Mouse (Mus musculus): ENCODE measurements around the gene Hoxc5. TPM values are rescaled to one million over a fixed set of nuclear protein-coding genes. Genes with fewer than 3 reads are reported as not detected.

Gene Hoxc5
- polyA plus RNA-seq, 1 experiment from 2014 or later, result 20.2 TPM

- H3K36me3 ChIP-seq, result no peaks in the 10 kb centered on the region
- no peak overlapping the region for H3K27ac ChIP-seq
- under 1% methylated on average over 12 of the region's 12 CpGs for WGBS
- H3K9ac ChIP-seq, result no peak overlapping the region
- no peaks in the 10 kb centered on the region for H3K4me1 ChIP-seq
- H3K4me3 ChIP-seq, result no peak overlapping the region
- peaks cover 99% of the 10 kb centered on the region for H3K27me3 ChIP-seq
- no peaks in the 10 kb centered on the region for H3K9me3 ChIP-seq (replicated peaks)
- no peak overlapping the region for H3K4me2 ChIP-seq (replicated peaks)
- no peak for ATAC-seq (ENCODE audit: low FRiP score)
Observed at GRCm38 (mm10) chr15:102934438-102934837, 32.8 kb upstream of the Hoxc5 start.

- Histone ChIP-seq H3K27me3 (peaks cover 99% of the 10 kb centered on the region), H3K4me1 (no peaks in the 10 kb centered on the region), H3K4me3 (no peak overlapping the region), H3K9me3 (replicated peaks) (no peaks in the 10 kb centered on the region), H3K27ac (no peak overlapping the region), H3K9ac (no peak overlapping the region), H3K4me2 (replicated peaks) (no peak overlapping the region), H3K36me3 (no peaks in the 10 kb centered on the region)
- 0% methylated on average over 21 of the region's 27 CpGs for WGBS
- ATAC-seq (ENCODE audit: low FRiP score), result no peak
Observed at GRCm38 (mm10) chr15:102934897-102935296, 32.3 kb upstream of the Hoxc5 start.

DNA sequence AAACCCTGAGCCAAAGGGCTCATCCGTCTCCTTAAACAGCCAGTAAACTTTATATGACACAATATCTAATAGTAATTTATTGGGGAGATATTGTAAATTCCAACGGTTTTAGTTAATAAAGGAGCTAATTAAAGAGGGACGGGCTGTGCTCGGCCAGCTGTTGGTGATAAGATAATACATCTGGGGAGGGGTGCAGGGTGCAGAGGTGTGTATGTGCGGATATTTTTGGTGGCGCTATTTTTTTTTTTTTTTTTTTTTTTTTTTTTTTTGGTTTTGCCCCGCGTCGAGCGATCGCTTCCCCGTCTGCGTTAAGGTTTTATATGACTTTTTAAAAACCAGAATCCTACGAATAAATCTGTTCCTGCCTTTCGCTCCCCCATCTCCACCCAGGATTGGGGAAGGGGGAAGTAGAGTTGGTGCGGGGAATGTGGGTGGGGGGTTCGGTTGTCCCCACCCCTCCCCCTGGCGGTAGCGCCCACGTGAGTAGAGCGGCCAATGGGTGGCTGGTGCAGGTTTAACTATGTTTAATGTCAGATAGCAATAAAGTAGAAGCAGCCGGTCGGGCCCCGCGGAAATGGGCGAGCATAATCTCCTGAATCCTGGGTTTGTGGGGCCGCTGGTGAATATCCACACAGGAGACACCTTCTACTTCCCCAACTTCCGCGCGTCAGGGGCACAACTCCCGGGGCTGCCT is 30.8 kb upstream of the Hoxc5 start, which contains the start of gene Hoxc12:
TSS of gene Hoxc12 (plus strand) at position 479 of the 694 bp plus-strand sequence.
- Histone ChIP-seq H3K4me1 (no peaks in the 10 kb centered on the region), H3K36me3 (no peaks in the 10 kb centered on the region), H3K27me3 (peaks cover 99% of the 10 kb centered on the region), H3K4me2 (replicated peaks) (no peak within 1 kb of the TSS), H3K4me3 (no peak within 1 kb of the TSS), H3K9me3 (replicated peaks) (no peaks in the 10 kb centered on the region), H3K27ac (no peak within 1 kb of the TSS), H3K9ac (no peak within 1 kb of the TSS)
- WGBS, result 1% methylated on average over 31 of the region's 31 CpGs
- ATAC-seq (ENCODE audit: low FRiP score), result no peak

GRCm38 (mm10) chr15:102937036-102937666 is 30.1 kb upstream of the Hoxc5 start:
- H3K9me3 ChIP-seq (replicated peaks), result no peaks in the 10 kb centered on the region
- no peaks in the 10 kb centered on the region for H3K36me3 ChIP-seq
- H3K4me2 ChIP-seq (replicated peaks), result no peak overlapping the region
- H3K4me1 ChIP-seq, result no peaks in the 10 kb centered on the region
- no peak overlapping the region for H3K4me3 ChIP-seq
- no peak overlapping the region for H3K9ac ChIP-seq
- H3K27ac ChIP-seq, result no peak overlapping the region
- ATAC-seq (ENCODE audit: low FRiP score), result no peak
- peaks cover 99% of the 10 kb centered on the region for H3K27me3 ChIP-seq
- 2% methylated on average over 50 of the region's 50 CpGs for WGBS

- Histone ChIP-seq H3K27me3 (peaks cover 99% of the 10 kb centered on the region), H3K4me3 (no peak overlapping the region), H3K9ac (no peak overlapping the region), H3K4me2 (replicated peaks) (no peak overlapping the region), H3K36me3 (no peaks in the 10 kb centered on the region), H3K9me3 (replicated peaks) (no peaks in the 10 kb centered on the region), H3K4me1 (peaks cover 6% of the 10 kb centered on the region; the same call in 1 of the 2 replicates), H3K27ac (no peak overlapping the region)
- ATAC-seq (ENCODE audit: low FRiP score), result no peak
- WGBS, result 1% methylated on average over 27 of the region's 34 CpGs
Observed at GRCm38 (mm10) chr15:102939256-102940155, 27.7 kb upstream of the Hoxc5 start.

DNA sequence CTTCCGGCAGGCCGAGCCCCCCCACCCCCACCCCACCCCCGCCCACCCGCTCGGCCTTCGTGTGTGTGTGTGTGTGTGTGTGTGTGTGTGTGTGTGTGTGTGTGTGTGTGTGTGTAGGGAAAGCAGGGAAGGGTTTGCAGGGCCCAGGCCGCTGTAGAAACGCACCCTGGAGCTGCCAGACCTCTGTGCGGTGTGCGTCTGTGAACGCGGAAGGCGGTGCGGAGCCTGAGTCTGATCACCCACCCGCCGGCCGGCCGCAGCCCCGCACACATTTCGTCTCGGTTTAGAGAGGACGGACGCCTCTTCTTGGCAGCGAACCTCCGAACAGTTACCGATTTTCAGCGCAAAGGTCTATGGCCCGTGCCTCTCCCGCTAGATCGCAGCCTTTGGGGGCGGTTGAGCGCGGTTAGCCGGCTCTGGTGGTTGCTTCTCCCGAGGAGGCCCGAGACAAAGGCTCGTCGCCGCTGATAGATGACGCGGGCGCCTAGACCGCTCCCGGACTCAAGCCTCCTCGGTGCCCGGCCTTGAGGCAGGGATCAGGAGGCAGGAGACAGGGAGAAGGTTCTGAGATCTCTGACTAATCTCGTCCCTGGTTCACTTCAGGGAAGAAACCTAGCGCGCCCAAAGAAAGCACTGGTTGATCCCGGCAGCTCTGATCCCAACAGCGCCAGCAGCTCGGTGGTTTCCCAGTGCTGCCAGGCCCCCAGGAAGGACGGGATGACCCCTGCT is 24.3 kb upstream of the Hoxc5 start:
- no peak overlapping the region for H3K27ac ChIP-seq
- H3K27me3 ChIP-seq, result peaks cover 100% of the 10 kb centered on the region
- under 1% methylated on average over 53 of the region's 53 CpGs for WGBS
- H3K4me1 ChIP-seq, result peaks cover 6% of the 10 kb centered on the region; the same call in 1 of the 2 replicates
- H3K4me3 ChIP-seq, result 0 out of 2 replicates have a peak overlapping the region, but pooled peaks have one; percentile 3
- ATAC-seq (ENCODE audit: low FRiP score), result no peak
- H3K36me3 ChIP-seq, result no peaks in the 10 kb centered on the region
- H3K4me2 ChIP-seq (replicated peaks), result peak overlapping the region; percentile 19; the same call in 1 of the 2 replicates
- H3K9me3 ChIP-seq (replicated peaks), result no peaks in the 10 kb centered on the region
- no peak overlapping the region for H3K9ac ChIP-seq

- peak overlapping the region; percentile 19; the same call in 1 of the 2 replicates for H3K4me2 ChIP-seq (replicated peaks)
- H3K27me3 ChIP-seq, result peaks cover 100% of the 10 kb centered on the region
- ATAC-seq (ENCODE audit: low FRiP score), result no peak
- H3K4me1 ChIP-seq, result peaks cover 6% of the 10 kb centered on the region; the same call in 1 of the 2 replicates
- H3K36me3 ChIP-seq, result no peaks in the 10 kb centered on the region
- H3K9ac ChIP-seq, result no peak overlapping the region
- no peak overlapping the region for H3K4me3 ChIP-seq
- 4% methylated on average over 5 of the region's 5 CpGs for WGBS
- no peak overlapping the region for H3K27ac ChIP-seq
- no peaks in the 10 kb centered on the region for H3K9me3 ChIP-seq (replicated peaks)
Observed at GRCm38 (mm10) chr15:102943468-102943813, 23.8 kb upstream of the Hoxc5 start.

DNA sequence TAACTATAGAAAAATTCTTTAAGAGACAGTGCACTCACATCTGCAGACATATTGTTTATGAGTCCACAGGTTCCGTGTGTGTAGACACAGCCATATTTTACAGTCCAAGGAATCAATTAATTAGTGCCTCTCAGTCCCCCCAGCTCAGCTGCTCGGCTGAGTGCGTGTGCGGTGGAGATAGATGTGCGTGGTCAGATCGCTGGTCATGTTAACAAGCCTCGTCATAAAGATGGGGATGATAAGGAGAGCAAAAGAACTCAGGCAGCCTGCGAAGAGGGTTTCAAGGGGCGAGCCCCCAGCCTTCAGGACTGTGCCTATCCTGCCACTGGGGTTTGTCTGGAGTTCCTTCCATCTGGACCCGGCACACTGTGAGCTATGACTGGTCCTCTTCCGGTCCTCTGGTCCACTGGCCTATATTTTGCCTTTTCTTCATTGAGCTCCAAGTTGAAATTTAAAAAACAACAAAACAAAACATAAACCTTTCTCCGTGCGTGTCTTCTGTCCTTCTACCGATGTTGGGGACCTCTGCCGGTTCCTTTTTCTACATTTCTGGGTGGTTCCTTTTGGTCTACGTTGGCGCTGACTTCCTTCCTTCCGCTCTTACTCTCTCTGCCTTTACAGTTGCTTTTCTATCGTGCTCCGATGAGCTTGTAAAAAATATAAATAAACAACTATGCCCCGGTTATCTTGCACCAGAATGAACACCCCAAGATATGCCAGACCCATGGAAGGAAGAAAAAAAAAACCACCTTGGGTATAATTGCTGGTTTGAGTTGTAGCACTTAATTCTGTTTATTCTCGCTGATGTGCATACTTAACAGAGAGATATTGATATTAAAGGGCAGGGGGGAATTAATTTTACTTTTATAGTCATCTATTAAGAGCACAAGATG is 21.8 kb upstream of the Hoxc5 start:
- H3K4me3 ChIP-seq, result no peak overlapping the region
- no peak overlapping the region for H3K9ac ChIP-seq
- no peaks in the 10 kb centered on the region for H3K36me3 ChIP-seq
- 10% methylated on average over 22 of the region's 22 CpGs for WGBS
- ATAC-seq (ENCODE audit: low FRiP score), result no peak
- H3K27me3 ChIP-seq, result peaks cover 100% of the 10 kb centered on the region
- no peaks in the 10 kb centered on the region for H3K9me3 ChIP-seq (replicated peaks)
- no peak overlapping the region for H3K27ac ChIP-seq
- H3K4me1 ChIP-seq, result peaks cover 6% of the 10 kb centered on the region; the same call in 1 of the 2 replicates
- no peak overlapping the region for H3K4me2 ChIP-seq (replicated peaks)

- WGBS, result 1% methylated on average over 9 of the region's 9 CpGs
- H3K9me3 ChIP-seq (replicated peaks), result no peaks in the 10 kb centered on the region
- no peak overlapping the region for H3K9ac ChIP-seq
- ATAC-seq (ENCODE audit: low FRiP score), result no peak
- H3K36me3 ChIP-seq, result no peaks in the 10 kb centered on the region
- no peak overlapping the region for H3K4me2 ChIP-seq (replicated peaks)
- peaks cover 6% of the 10 kb centered on the region; the same call in 1 of the 2 replicates for H3K4me1 ChIP-seq
- H3K27ac ChIP-seq, result no peak overlapping the region
- H3K27me3 ChIP-seq, result peaks cover 100% of the 10 kb centered on the region
- no peak overlapping the region for H3K4me3 ChIP-seq
Observed at GRCm38 (mm10) chr15:102947276-102947675, 20.0 kb upstream of the Hoxc5 start.

- Histone ChIP-seq H3K36me3 (no peaks in the 10 kb centered on the region), H3K4me3 (no peak overlapping the region), H3K27ac (no peak overlapping the region), H3K4me1 (no peaks in the 10 kb centered on the region), H3K4me2 (replicated peaks) (no peak overlapping the region), H3K9ac (no peak overlapping the region), H3K9me3 (replicated peaks) (no peaks in the 10 kb centered on the region), H3K27me3 (peaks cover 100% of the 10 kb centered on the region)
- no peak for ATAC-seq (ENCODE audit: low FRiP score)
- WGBS, result 7% methylated on average over 2 of the region's 2 CpGs
Observed at GRCm38 (mm10) chr15:102948842-102949241, 18.4 kb upstream of the Hoxc5 start.

DNA sequence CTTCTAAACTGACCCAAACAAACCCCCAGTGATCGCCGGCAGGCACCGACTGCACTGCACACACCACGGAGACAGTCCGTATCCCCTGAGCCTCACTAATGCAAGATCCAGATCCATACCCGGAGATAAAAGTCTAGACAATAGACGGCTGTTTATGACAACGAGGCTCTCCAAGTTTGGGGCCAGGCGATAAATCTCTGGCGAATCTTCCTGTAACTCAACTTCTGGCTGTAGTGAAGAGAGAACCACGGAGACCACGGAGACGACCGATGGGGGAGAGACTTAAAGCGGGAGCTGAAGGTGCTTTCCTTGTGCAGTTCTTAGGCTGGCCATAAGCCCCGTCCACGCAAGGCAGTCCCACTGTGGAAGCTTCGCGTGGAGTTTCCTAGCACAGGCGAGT is 17.5 kb upstream of the Hoxc5 start:
- Histone ChIP-seq H3K4me3 (no peak overlapping the region), H3K9me3 (replicated peaks) (no peaks in the 10 kb centered on the region), H3K9ac (no peak overlapping the region), H3K4me2 (replicated peaks) (no peak overlapping the region), H3K27me3 (peaks cover 100% of the 10 kb centered on the region), H3K27ac (no peak overlapping the region), H3K4me1 (no peaks in the 10 kb centered on the region), H3K36me3 (no peaks in the 10 kb centered on the region)
- WGBS, result 1% methylated on average over 20 of the region's 20 CpGs
- no peak for ATAC-seq (ENCODE audit: low FRiP score)
